Mouse (Mus musculus) liver, embryonic 16.5 days (tissue): ENCODE measurements around the gene Stkld1. TPM values are rescaled to one million over a fixed set of nuclear protein-coding genes. Genes with fewer than 3 reads are reported as not detected.

Experiments used
- ATAC-seq: fragments of 200-750 bp; cut with Nextera tagmentation; 2 replicates; pipeline ENCODE4 v1.8.0; 2017; ENCODE audit warnings: low read depth, mild to moderate bottlenecking, moderate number of reproducible peaks, moderate library complexity
- H3K27ac ChIP-seq: fragments of 300-500 bp; sonication (generic); 2 replicates; pipeline ENCODE4 v1.5.1; 2014; ENCODE audit warnings: mild to moderate bottlenecking, low read length
- H3K27me3 ChIP-seq: fragments of 300-500 bp; sonication (generic); 2 replicates; pipeline ENCODE4 v1.6.1; 2014; ENCODE audit warnings: low read depth, low read length, mixed read lengths; ENCODE audit not compliant: control insufficient read depth, insufficient read depth
- H3K36me3 ChIP-seq: fragments of 300-500 bp; sonication (generic); 2 replicates; pipeline ENCODE4 v1.6.1; 2014; ENCODE audit warnings: mild to moderate bottlenecking; ENCODE audit not compliant: control insufficient read depth, insufficient read depth
- H3K4me1 ChIP-seq: fragments of 300-500 bp; sonication (generic); 2 replicates; pipeline ENCODE4 v1.6.1; 2014; ENCODE audit warnings: low read depth, low read length, mixed read lengths; ENCODE audit not compliant: control insufficient read depth
- H3K4me2 ChIP-seq: fragments of 300-500 bp; sonication (generic); 2 replicates; pipeline ENCODE4 v1.6.1; 2014; ENCODE audit warnings: low read depth, low read length, mixed read lengths
- H3K4me3 ChIP-seq: fragments of 300-500 bp; sonication (generic); 2 replicates; pipeline ENCODE4 v1.5.1; 2014; ENCODE audit warnings: low read depth, mild to moderate bottlenecking, low read length
- H3K9ac ChIP-seq: fragments of 300-500 bp; sonication (generic); 2 replicates; pipeline ENCODE4 v1.6.1; 2014; ENCODE audit warnings: low read depth, low read length
- H3K9me3 ChIP-seq: fragments of 300-500 bp; sonication (generic); replicated peaks from 2 replicates; pipeline ENCODE4 v1.6.1; 2016; ENCODE audit warnings: low read length; ENCODE audit not compliant: control insufficient read depth
- WGBS: fragments of 180-500 bp; shearing (Covaris S2); extraction: QIAGEN DNeasy Blood & Tissue Kit; methylation state at CpG from one replicate; pipeline ENCODE4 v1.1.7; 2014; ENCODE audit not compliant: insufficient replicate concordance; 5-methylcytosine and 5-hydroxymethylcytosine counted together
- polyA plus RNA-seq: library from polyadenylated mRNA; unstranded; fragments of >200 nt; fragmentation: Nextera tagmentation; extraction: Ambion mirVana; gene quantifications from 2 replicates; pipeline ENCODE4 v1.2.1, GENCODE M21; 2015

The Stkld1 gene
- polyA plus RNA-seq, 1 experiment from 2014 or later = 0.04 TPM

DNA sequence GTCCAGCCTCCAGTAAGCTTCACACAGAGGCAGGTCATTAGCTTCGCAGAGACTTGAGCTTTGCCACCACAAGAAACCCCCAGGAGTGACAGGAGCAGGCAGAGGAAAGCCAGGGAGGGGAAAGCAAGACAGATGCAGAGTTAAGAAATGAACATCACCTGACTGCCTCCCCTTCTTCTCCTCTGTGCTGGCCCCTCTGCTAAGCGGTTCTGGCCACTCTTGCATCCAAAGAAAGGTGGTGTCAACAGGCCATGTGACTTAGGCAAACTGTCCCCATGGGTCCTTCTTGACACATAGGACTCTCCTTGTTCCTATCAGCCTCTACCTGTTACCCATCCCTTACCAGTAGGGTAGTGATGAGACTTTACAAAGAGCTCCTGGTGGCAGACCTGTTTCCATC is 27.9 kb upstream of the Stkld1 start:
- WGBS = 86% methylated on average over 2 of the region's 2 CpGs
- H3K36me3 ChIP-seq = peaks cover 17% of the 10 kb centered on the region
- H3K9ac ChIP-seq = no peak overlapping the region
- H3K27me3 ChIP-seq = no peaks in the 10 kb centered on the region
- H3K27ac ChIP-seq = no peak overlapping the region
- H3K4me1 ChIP-seq = peaks cover 36% of the 10 kb centered on the region
- H3K9me3 ChIP-seq = no peaks in the 10 kb centered on the region
- H3K4me3 ChIP-seq = no peak overlapping the region
- no peak overlapping the region for H3K4me2 ChIP-seq
- no peak for ATAC-seq

DNA sequence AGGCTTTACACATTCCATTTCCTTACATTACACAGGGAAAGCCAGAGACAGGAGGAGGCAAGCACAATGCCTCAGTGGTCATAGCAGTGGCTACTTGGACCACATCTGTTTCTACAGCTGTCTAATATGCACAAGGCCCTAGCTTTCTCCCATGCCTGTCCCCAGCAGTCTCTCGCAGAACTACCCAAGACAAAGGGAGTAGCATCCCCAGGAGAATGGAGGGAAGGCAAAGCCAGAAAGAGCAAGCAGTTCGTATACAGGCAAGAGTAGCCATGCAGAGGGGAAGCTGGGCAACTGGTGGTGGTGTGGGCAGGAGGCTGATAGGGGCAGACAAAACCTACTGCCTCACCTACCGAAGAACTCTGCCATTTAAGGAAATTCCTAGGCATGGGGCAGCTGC is 27.4 kb upstream of the Stkld1 start:
- Histone ChIP-seq H3K27ac (no peak overlapping the region), H3K27me3 (no peaks in the 10 kb centered on the region), H3K9ac (no peak overlapping the region), H3K36me3 (peaks cover 17% of the 10 kb centered on the region), H3K4me1 (peaks cover 31% of the 10 kb centered on the region), H3K4me2 (no peak overlapping the region), H3K9me3 (no peaks in the 10 kb centered on the region), H3K4me3 (no peak overlapping the region)
- 76% methylated on average over 3 of the region's 3 CpGs for WGBS
- no peak for ATAC-seq

DNA sequence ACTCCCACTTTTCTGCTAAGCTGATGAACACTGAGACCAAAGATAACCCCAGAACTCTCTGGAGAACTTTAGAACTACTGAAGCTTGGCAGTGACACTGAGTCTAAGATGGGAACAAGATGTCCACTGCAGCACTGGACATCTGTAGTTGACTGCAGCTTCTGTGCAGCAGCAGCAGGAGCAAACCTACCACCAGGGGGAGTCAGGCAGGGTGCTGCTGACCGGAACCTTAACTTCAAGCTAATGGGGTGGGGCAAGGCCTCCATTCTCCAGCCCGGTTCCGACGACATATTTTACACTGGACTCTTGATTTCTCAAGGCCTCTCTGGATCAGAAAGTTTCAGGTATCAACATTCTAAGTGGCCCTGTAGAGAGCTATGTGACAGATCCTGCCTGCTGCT is 26.7 kb upstream of the Stkld1 start:
- Histone ChIP-seq H3K9ac (no peak overlapping the region), H3K4me3 (no peak overlapping the region), H3K36me3 (peaks cover 22% of the 10 kb centered on the region), H3K4me2 (no peak overlapping the region), H3K4me1 (peaks cover 29% of the 10 kb centered on the region), H3K27me3 (no peaks in the 10 kb centered on the region), H3K27ac (no peak overlapping the region), H3K9me3 (no peaks in the 10 kb centered on the region)
- 35% methylated on average over 4 of the region's 4 CpGs for whole genome bisulfite sequencing
- ATAC-seq = no peak

DNA sequence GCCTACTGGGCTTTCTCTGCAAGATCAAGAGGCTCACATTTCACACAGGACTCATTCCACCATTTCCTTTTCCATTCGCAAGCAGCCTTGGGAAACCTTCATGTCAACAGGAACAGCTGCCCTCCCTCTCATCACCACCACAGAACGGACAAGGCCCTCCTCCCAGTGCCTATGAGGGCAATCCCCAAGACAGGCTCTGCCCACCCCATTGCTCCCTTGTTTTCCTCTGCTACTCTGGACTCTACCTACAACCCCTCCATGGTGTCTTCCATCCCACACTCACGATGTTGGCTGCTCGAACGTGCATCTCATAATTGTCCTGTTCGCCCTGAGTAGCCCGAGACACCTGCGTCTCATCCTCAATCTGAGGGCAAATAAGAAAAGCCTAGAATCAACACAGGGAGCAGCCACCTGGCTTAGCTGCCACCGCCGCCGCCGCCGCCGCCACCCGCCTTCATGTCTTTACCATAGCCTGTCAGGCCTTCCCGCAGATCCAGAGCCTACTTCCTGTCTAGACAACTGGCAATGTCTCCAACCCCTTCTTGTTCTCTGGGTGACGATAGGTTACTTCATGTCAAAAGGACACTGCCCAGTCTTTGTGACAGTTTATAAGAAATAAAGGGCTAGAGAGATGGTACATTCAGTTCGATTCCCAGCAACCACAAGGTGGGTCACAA is 25.0 kb upstream of the Stkld1 start:
- WGBS = 60% methylated on average over 18 of the region's 18 CpGs
- Histone ChIP-seq H3K9ac (peak overlapping the region; percentile 70), H3K4me1 (peaks cover 29% of the 10 kb centered on the region), H3K36me3 (peaks cover 39% of the 10 kb centered on the region), H3K4me3 (peak overlapping the region; percentile 69), H3K9me3 (no peaks in the 10 kb centered on the region), H3K27me3 (no peaks in the 10 kb centered on the region), H3K4me2 (peak overlapping the region; percentile 75), H3K27ac (0 out of 2 replicates have a peak overlapping the region, but pooled peaks have one; percentile 89)
- ATAC-seq = no peak

DNA sequence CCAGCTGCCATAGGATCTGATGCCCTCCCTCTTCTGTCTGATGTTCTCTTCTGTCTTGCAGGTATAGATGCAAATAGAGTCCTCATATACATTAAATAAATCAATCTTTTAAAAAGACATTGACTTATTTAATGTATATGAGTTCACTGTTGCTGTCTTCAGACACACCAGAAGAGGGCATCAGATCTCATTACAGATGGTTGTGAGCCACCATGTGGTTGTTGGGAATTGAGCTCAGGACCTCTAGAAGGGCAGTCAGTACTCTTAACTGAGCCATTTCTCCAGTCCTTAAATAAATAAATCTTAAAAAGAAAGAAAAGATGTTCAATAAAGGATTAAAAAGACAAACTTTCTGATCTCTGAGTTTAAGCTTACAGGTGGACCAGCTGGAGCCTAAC is 24.5 kb upstream of the Stkld1 start:
- Histone ChIP-seq H3K4me3 (peak overlapping the region; percentile 69), H3K9me3 (no peaks in the 10 kb centered on the region), H3K4me1 (peaks cover 27% of the 10 kb centered on the region), H3K9ac (peak overlapping the region; percentile 70), H3K27ac (peak overlapping the region; percentile 89; the same call in 1 of the 2 replicates), H3K4me2 (peak overlapping the region; percentile 75), H3K27me3 (no peaks in the 10 kb centered on the region), H3K36me3 (peaks cover 44% of the 10 kb centered on the region)
- ATAC-seq = no peak

- Histone ChIP-seq H3K4me3 (peak within 1 kb of the TSS; percentile 69), H3K4me1 (peaks cover 34% of the 10 kb centered on the region), H3K27me3 (no peaks in the 10 kb centered on the region), H3K9me3 (no peaks in the 10 kb centered on the region), H3K4me2 (peak within 1 kb of the TSS; percentile 75), H3K9ac (peak within 1 kb of the TSS; percentile 85), H3K36me3 (peaks cover 44% of the 10 kb centered on the region), H3K27ac (peak within 1 kb of the TSS; percentile 89)
- peak; percentile 95 for ATAC-seq
- WGBS = under 1% methylated on average over 74 of the region's 74 CpGs
Measured at GRCm38 (mm10) chr2:26910124-26910993, 23.5 kb upstream of the Stkld1 start, which contains the start of the genes Med22 and Rpl7a. TSS of gene Med22 (minus strand) at chr2:26910677. TSS of gene Rpl7a (plus strand) at chr2:26910764.

DNA sequence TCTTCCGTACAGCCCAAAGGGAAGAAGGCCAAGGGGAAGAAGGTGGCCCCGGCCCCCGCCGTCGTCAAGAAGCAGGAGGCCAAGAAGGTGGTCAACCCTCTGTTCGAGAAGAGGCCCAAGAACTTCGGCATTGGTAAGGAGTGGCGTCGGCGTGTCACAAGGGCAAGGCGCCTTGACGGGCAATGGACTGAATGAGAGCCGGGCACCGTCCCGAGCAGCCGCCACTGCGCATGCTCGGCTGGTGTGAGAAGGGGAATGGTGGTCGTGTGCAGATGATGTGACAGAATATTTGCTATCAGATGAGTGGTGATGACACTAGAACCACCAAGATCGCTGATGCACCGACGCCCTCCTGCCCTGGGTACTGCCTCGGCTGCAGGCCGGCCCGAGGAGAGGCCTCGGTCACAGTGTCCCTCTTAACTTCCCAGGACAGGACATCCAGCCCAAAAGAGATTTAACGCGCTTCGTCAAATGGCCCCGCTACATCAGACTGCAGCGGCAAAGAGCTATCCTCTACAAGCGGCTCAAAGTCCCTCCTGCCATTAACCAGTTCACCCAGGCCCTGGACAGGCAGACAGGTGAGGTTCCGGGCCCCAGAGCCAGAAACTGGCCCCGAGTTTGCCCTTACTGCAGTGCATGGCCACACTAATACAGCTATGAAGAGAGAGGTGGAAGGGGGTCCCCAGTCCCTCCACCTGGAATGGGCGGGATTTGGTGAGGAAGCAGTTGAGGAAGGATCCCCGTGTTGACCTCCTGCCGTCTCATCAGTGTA is 22.7 kb upstream of the Stkld1 start:
- ATAC-seq = peak; percentile 22
- Histone ChIP-seq H3K4me2 (peak overlapping the region; percentile 74), H3K36me3 (peaks cover 41% of the 10 kb centered on the region), H3K4me1 (peaks cover 39% of the 10 kb centered on the region), H3K27ac (peak overlapping the region; percentile 73), H3K4me3 (peak overlapping the region; percentile 69), H3K9ac (peak overlapping the region; percentile 85), H3K27me3 (no peaks in the 10 kb centered on the region), H3K9me3 (no peaks in the 10 kb centered on the region)
- under 1% methylated on average over 37 of the region's 37 CpGs for WGBS

- H3K4me1 ChIP-seq = peaks cover 46% of the 10 kb centered on the region
Measured at GRCm38 (mm10) chr2:26912253-26912770, 21.5 kb upstream of the Stkld1 start.

More at GRCm38 (mm10) chr2:26912253-26912770, 21.5 kb upstream of the Stkld1 start:
- peak overlapping the region; percentile 85 for H3K9ac ChIP-seq
- H3K27ac ChIP-seq = no peak overlapping the region
- H3K27me3 ChIP-seq = no peaks in the 10 kb centered on the region
- H3K9me3 ChIP-seq = no peaks in the 10 kb centered on the region
- peak overlapping the region; percentile 74 for H3K4me2 ChIP-seq
- peak overlapping the region; percentile 69 for H3K4me3 ChIP-seq
- 42% methylated on average over 5 of the region's 5 CpGs for WGBS
- peaks cover 36% of the 10 kb centered on the region for H3K36me3 ChIP-seq
- no peak for ATAC-seq
